Mouse (Mus musculus): ENCODE measurements around the gene Id1.

Id1 gene

GRCm38 (mm10) chr2:152781031-152781711, 45.1 kb downstream of the Id1 start:
- in situ Hi-C loops (cut with MseI, MboI) = no loop called here

GRCm38 (mm10) chr2:152782656-152783055, 46.6 kb downstream of the Id1 start:
- in situ Hi-C loops (cut with MseI, MboI) = no loop called here

- in situ Hi-C loops (cut with MseI, MboI) = no loop called here
These were observed 47.2 kb downstream of the Id1 start for GRCm38 (mm10) chr2:152783241-152783640.

- in situ Hi-C loops (cut with MseI, MboI) = no loop called here
These were observed 48.6 kb downstream of the Id1 start for GRCm38 (mm10) chr2:152784640-152785039.

- in situ Hi-C loops (cut with MseI, MboI) = no loop called here
These were observed 49.6 kb downstream of the Id1 start for GRCm38 (mm10) chr2:152785446-152786350.

Measured in mouse trophoblast stem cell (cell line).